ENCODE assay signal across 24 mouse cellular contexts in the genomic region with DNA sequence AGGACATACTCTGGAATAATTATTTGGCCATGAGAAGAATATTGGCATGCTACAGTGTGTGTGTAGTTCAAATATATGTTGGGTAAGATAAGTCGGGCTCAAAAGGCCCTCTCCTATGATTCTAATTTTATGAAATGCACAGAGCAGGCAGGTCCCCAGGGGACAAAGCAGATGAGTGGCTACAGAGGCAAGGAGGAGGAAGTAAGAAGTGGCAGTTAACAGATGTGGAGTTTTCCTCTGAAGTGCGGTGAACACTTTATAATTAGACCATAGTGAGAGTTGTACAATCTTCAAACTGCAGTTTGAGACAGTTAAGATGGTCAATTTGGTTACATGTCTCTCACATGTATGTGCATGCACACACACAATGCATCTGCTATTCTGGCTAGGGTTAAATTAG.
A peak's percentile ranks its signal among the peaks of the same experiment; 100 is the strongest.
DNase-seq lines count a peak whose midpoint lies in the region; ATAC-seq and TF ChIP-seq lines count a peak whose summit lies in the region.
"Had no signal": no experiment of that assay in that cellular context is flagged by ENCODE, and none has a peak within 500 bp of the region (broad histone marks: within the 10 kb centered on the region; RNA-seq: fewer than 3 reads in every experiment).

No protein-coding gene starts in this region.

- no peaks in the 10 kb centered on the region for H3K79me2 ChIP-seq in CH12.LX (replicated peaks; ENCODE audit: control insufficient read depth, extremely low read depth, insufficient read depth, poor library complexity, severe bottlenecking)

- peak; percentile 26 for DNase-seq in spleen, adult 2 months (ENCODE audit: low read depth in 1 of 2, low spot score in 2 of 2)
- DNase-seq in spleen, postnatal 14 days (ENCODE audit: low spot score in 2 of 2) = no peak
- peak; percentile 86 for DNase-seq in CH12.LX (ENCODE audit: extremely low read depth)
- peak; percentile 70 for DNase-seq in splenic B cell, adult 2 months (ENCODE audit: low read depth, low spot score)
- no peak for DNase-seq in frontal cortex, postnatal 10 days (ENCODE audit: low spot score in 2 of 2)
- DNase-seq in gastrocnemius, postnatal 10 days = no peak
- DNase-seq: adrenal gland, adult 8-10 months; cerebellum, adult 11 months; cerebellum, adult 9-10 months; cerebellum, postnatal 36 days; embryo, embryonic 11 days; heart, postnatal 14 days; kidney, adult 8-10 months; kidney, postnatal 4 days had no signal

- no peaks in the 10 kb centered on the region for H3K9me3 ChIP-seq in CH12.LX (replicated peaks; ENCODE audit: low read length)
- H3K9me3 ChIP-seq: embryonic facial prominence, embryonic 12.5 days; liver, embryonic 15.5 days; neural tube, embryonic 12.5 days had no signal

- H3K9ac ChIP-seq in CH12.LX (ENCODE audit: insufficient read depth, low read depth) = no peak overlapping the region
- H3K9ac ChIP-seq: embryonic facial prominence, embryonic 12.5 days; liver, embryonic 15.5 days; neural tube, embryonic 12.5 days had no signal

- H3K27me3 ChIP-seq in spleen, adult 2 months (ENCODE audit: control insufficient read depth, insufficient read depth, low read length) = no peaks in the 10 kb centered on the region
- no peaks in the 10 kb centered on the region for H3K27me3 ChIP-seq in CH12.LX (replicated peaks)
- no peaks in the 10 kb centered on the region for H3K27me3 ChIP-seq in splenic B cell, adult 2 months (ENCODE audit: control insufficient read depth, insufficient read depth, low read length, poor library complexity, severe bottlenecking)
- H3K27me3 ChIP-seq: embryonic facial prominence, embryonic 12.5 days; liver, embryonic 15.5 days; neural tube, embryonic 12.5 days had no signal

- 0 out of 2 replicates have a peak overlapping the region, but pooled peaks have one; percentile 12 for H3K27ac ChIP-seq in spleen, adult 2 months (ENCODE audit: insufficient read depth, low read length)
- peak overlapping the region; percentile 70 for H3K27ac ChIP-seq in CH12.LX (ENCODE audit: insufficient read depth, low read depth)
- H3K27ac ChIP-seq: embryonic facial prominence, embryonic 12.5 days; kidney, postnatal 0 days; liver, embryonic 15.5 days; neural tube, embryonic 12.5 days had no signal

- no peak for TF ChIP-seq POLR2A in spleen, adult 2 months (IDR thresholded peaks at IDR 0.05; ENCODE audit: low read depth, low read length)
- TF ChIP-seq POLR2A in CH12.LX (IDR thresholded peaks at IDR 0.05; ENCODE audit: low read depth, low read length) = no peak

- peak overlapping the region; percentile 49; the same call in 1 of the 2 replicates for H3K4me2 ChIP-seq in CH12.LX (ENCODE audit: insufficient read depth, low read depth, poor library complexity, severe bottlenecking)
- H3K4me2 ChIP-seq: embryonic facial prominence, embryonic 12.5 days; liver, embryonic 15.5 days; midbrain, embryonic 11.5 days; neural tube, embryonic 12.5 days had no signal

- H3K4me3 ChIP-seq in spleen, adult 2 months (ENCODE audit: extremely low read depth, insufficient read depth, insufficient read length) = no peak overlapping the region
- no peak overlapping the region for H3K4me3 ChIP-seq in CH12.LX (replicated peaks in 1 of 3; ENCODE audit: low read depth in 2 of 3, low read length in 2 of 3, poor library complexity in 1 of 3)
- H3K4me3 ChIP-seq: embryonic facial prominence, embryonic 12.5 days; liver, embryonic 15.5 days; myocyte; neural tube, embryonic 12.5 days had no signal

- TF ChIP-seq RAD21 in CH12.LX (IDR thresholded peaks at IDR 0.05; ENCODE audit: low read depth, low read length) = no peak; the same call in 1 of the 2 replicates

- peaks cover 13% of the 10 kb centered on the region for H3K4me1 ChIP-seq in spleen, adult 2 months (ENCODE audit: control insufficient read depth, insufficient read depth, insufficient read length)
- H3K4me1 ChIP-seq in CH12.LX (ENCODE audit: control insufficient read depth in 1 of 2, insufficient read depth in 2 of 2) = peaks cover 20 to 62% of the 10 kb centered on the region in 2 experiments
- H3K4me1 ChIP-seq: embryonic facial prominence, embryonic 12.5 days; liver, embryonic 15.5 days; neural tube, embryonic 12.5 days had no signal

- peak; percentile 88 for TF ChIP-seq EP300 in CH12.LX (IDR thresholded peaks at IDR 0.05; ENCODE audit: low read length)

- H3K36me3 ChIP-seq in spleen, adult 2 months (ENCODE audit: control insufficient read depth, insufficient read depth, low read length) = no peaks in the 10 kb centered on the region
- no peaks in the 10 kb centered on the region for H3K36me3 ChIP-seq in CH12.LX (replicated peaks in 1 of 2; ENCODE audit: control insufficient read depth in 1 of 2, insufficient read depth in 1 of 2, low read length in 1 of 2)
- no peaks in the 10 kb centered on the region for H3K36me3 ChIP-seq in splenic B cell, adult 2 months (ENCODE audit: control insufficient read depth, insufficient read depth, low read length, poor library complexity, severe bottlenecking)
- H3K36me3 ChIP-seq: embryonic facial prominence, embryonic 12.5 days; G1E; liver, embryonic 15.5 days; neural tube, embryonic 12.5 days had no signal

- WGBS in spleen, adult 2 months = 5% methylated on average over 2 of the region's 2 CpGs

- dilution Hi-C loops in CH12.LX (cut with MboI; ENCODE audit: extremely low pct_ligation_motif_present, extremely low pct_unique_long_range_greater_than_20kb, low sequenced_read_pairs) = no loop called here

- in situ Hi-C loops in CH12.LX (cut with MboI; ENCODE audit: low pct_ligation_motif_present, low pct_unique_long_range_greater_than_20kb, low sequenced_read_pairs) = no loop called here

- no peak for TF ChIP-seq CTCF in spleen, adult 2 months (IDR thresholded peaks at IDR 0.05; ENCODE audit: extremely low read depth, insufficient read depth, insufficient read length, insufficient replicate concordance)
- TF ChIP-seq CTCF in CH12.LX (conservative IDR thresholded peaks at IDR 0.05 in 1 of 2, IDR thresholded peaks at IDR 0.05 in 1 of 2; ENCODE audit: low read depth in 2 of 2, low read length in 2 of 2) = no peak

- peak; percentile 68 to 70; a peak in 3 of 4 replicates for ATAC-seq in hematopoietic stem cell, adult 5-6 weeks (replicated peaks in 1 of 2; ENCODE audit: insufficient read depth in 1 of 2, low FRiP score in 2 of 2, low TSS enrichment in 1 of 2, low read depth in 1 of 2, poor library complexity in 2 of 2, severe bottlenecking in 2 of 2)
- ATAC-seq: forebrain, embryonic 14.5 days; intestine, embryonic 16.5 days had no signal

TF ChIP-seq in CH12.LX, 34 proteins besides CTCF, POLR2A, EP300 and RAD21:
- peak; percentile 69 for TF ChIP-seq SIN3A (IDR thresholded peaks at IDR 0.05; ENCODE audit: low read length)
- TF ChIP-seq RCOR1 (conservative IDR thresholded peaks at IDR 0.05; ENCODE audit: low read depth, low read length) = peak; percentile 52; the same call in 1 of the 2 replicates
- TF ChIP-seq CHD2 (IDR thresholded peaks at IDR 0.05; ENCODE audit: low read length) = peak; percentile 43; the same call in 1 of the 2 replicates
- TF ChIP-seq MAFK (IDR thresholded peaks at IDR 0.05; ENCODE audit: insufficient replicate concordance, low read length) = no peak
- peak; percentile 42 for TF ChIP-seq BHLHE40 (IDR thresholded peaks at IDR 0.05; ENCODE audit: low read depth, low read length)
- peak; percentile 60; the same call in 1 of the 2 replicates for TF ChIP-seq ZMIZ1 (IDR thresholded peaks at IDR 0.05; ENCODE audit: low read depth, low read length)
- TF ChIP-seq SMC3 (IDR thresholded peaks at IDR 0.05; ENCODE audit: low read depth, low read length) = no peak; the same call in 1 of the 2 replicates
- peak; percentile 68; the same call in 1 of the 2 replicates for TF ChIP-seq TCF12 (IDR thresholded peaks at IDR 0.05; ENCODE audit: low read depth, low read length)
- TF ChIP-seq MXI1 (IDR thresholded peaks at IDR 0.05; ENCODE audit: low read depth, low read length) = no peak
- peak; percentile 35; the same call in 1 of the 2 replicates for TF ChIP-seq JUND (conservative IDR thresholded peaks at IDR 0.05; ENCODE audit: low read depth, low read length)
- peak; percentile 59 for TF ChIP-seq ELF1 (IDR thresholded peaks at IDR 0.05; ENCODE audit: low read depth, low read length)
- TF ChIP-seq TBP (conservative IDR thresholded peaks at IDR 0.05; ENCODE audit: low read depth, low read length) = peak; percentile 94
- TF ChIP-seq IRF4 (IDR thresholded peaks at IDR 0.05; ENCODE audit: low read depth, low read length) = peak; percentile 81
- 0 out of 2 replicates have a peak, but pooled peaks have one; percentile 20 for TF ChIP-seq JUN (IDR thresholded peaks at IDR 0.05; ENCODE audit: insufficient read depth, low read depth, low read length)
- TF ChIP-seq USF2 (conservative IDR thresholded peaks at IDR 0.05; ENCODE audit: low read depth, low read length) = no peak
- peak; percentile 79 for TF ChIP-seq ETS1 (conservative IDR thresholded peaks at IDR 0.05; ENCODE audit: low read depth, low read length)
- no peak for TF ChIP-seq POLR2AphosphoS2 (IDR thresholded peaks at IDR 0.05; ENCODE audit: low read depth, low read length)
- TF ChIP-seq HCFC1 (IDR thresholded peaks at IDR 0.05; ENCODE audit: low read depth, low read length) = peak; percentile 43
- peak; percentile 68 for TF ChIP-seq MAZ (IDR thresholded peaks at IDR 0.05; ENCODE audit: low read depth, low read length)
- TF ChIP-seq MEF2A (IDR thresholded peaks at IDR 0.05; ENCODE audit: borderline replicate concordance, low read depth, low read length) = peak; percentile 90

Comparison
In these comparisons a context has a peak if more than half of its experiments do, and no peak if none do; other contexts are left out.
1. DNase-seq: peak in spleen, adult 2 months (2 of 2), CH12.LX (single experiment) and splenic B cell, adult 2 months (single experiment); none in spleen, postnatal 14 days (0 of 2), frontal cortex, postnatal 10 days (0 of 2) and gastrocnemius, postnatal 10 days (single experiment).